Mouse (Mus musculus) stomach, postnatal 0 days (tissue): Measurements from ENCODE around the gene Cerk. TPM values are rescaled to one million over a fixed set of nuclear protein-coding genes. Genes with fewer than 3 reads are reported as not detected.

Source experiments
- ATAC-seq: fragments of 200-750 bp; cut with Nextera tagmentation; 2 replicates; pipeline ENCODE4 v1.8.0; 2017; ENCODE audit not compliant: low FRiP score, low TSS enrichment
- DNase-seq: peaks from one replicate; pipeline ENCODE4 v3.0.0-alpha.2; 2016; ENCODE audit warnings: low spot score
- H3K27ac ChIP-seq: fragments of 300-500 bp; sonication (generic); replicated peaks from 2 replicates; pipeline ENCODE4 v1.5.1; 2014; ENCODE audit warnings: mild to moderate bottlenecking, control low read depth
- H3K27me3 ChIP-seq: fragments of 300-500 bp; sonication (generic); 2 replicates; pipeline ENCODE4 v1.6.1; 2014; ENCODE audit warnings: low read length; ENCODE audit not compliant: control insufficient read depth, insufficient read depth
- H3K36me3 ChIP-seq: fragments of 300-500 bp; sonication (generic); 2 replicates; pipeline ENCODE4 v1.6.1; 2014; ENCODE audit warnings: low read length, mixed read lengths; ENCODE audit not compliant: control insufficient read depth, insufficient read depth
- H3K4me1 ChIP-seq: fragments of 300-500 bp; sonication (generic); replicated peaks from 2 replicates; pipeline ENCODE4 v1.6.1; 2014; ENCODE audit warnings: antibody characterized with exemption; ENCODE audit not compliant: control insufficient read depth, insufficient read depth
- H3K4me2 ChIP-seq: fragments of 300-500 bp; sonication (generic); replicated peaks from 2 replicates; pipeline ENCODE4 v1.6.1; 2014; ENCODE audit warnings: low read depth, mild to moderate bottlenecking, control low read depth, moderate library complexity
- H3K4me3 ChIP-seq: fragments of 300-500 bp; sonication (generic); 2 replicates; pipeline ENCODE4 v1.5.1; 2014; ENCODE audit warnings: low read depth, low read length, control low read depth
- H3K9ac ChIP-seq: fragments of 300-500 bp; sonication (generic); 2 replicates; pipeline ENCODE4 v1.6.1; 2014; ENCODE audit warnings: mild to moderate bottlenecking, low read length, control low read depth, mixed read lengths
- H3K9me3 ChIP-seq: fragments of 300-500 bp; sonication (generic); 2 replicates; pipeline ENCODE4 v1.6.1; 2016; ENCODE audit warnings: low read length; ENCODE audit not compliant: control insufficient read depth
- CTCF ChIP-seq: IDR thresholded peaks from 2 replicates; pipeline ENCODE4 v1.5.1; 2016; ENCODE audit warnings: antibody characterized with exemption, low read depth, mild to moderate bottlenecking, moderate library complexity
- EP300 ChIP-seq: optimal IDR thresholded peaks from 2 replicates; pipeline ENCODE3; 2016; ENCODE audit warnings: antibody characterized with exemption
- WGBS: fragments of 180-500 bp; shearing (Covaris S2); extraction: QIAGEN DNeasy Blood & Tissue Kit; methylation state at CpG from one replicate; pipeline ENCODE4 v1.1.7; 2014; 5-methylcytosine and 5-hydroxymethylcytosine counted together
- polyA plus RNA-seq: library from polyadenylated mRNA; unstranded; fragments of >200 nt; fragmentation: Nextera tagmentation; extraction: Ambion mirVana; gene quantifications from 2 replicates; pipeline ENCODE4 v1.2.1, GENCODE M21; 2015

Cerk gene
- polyA plus RNA-seq, 1 experiment from 2014 or later: 4.6 TPM

DNA sequence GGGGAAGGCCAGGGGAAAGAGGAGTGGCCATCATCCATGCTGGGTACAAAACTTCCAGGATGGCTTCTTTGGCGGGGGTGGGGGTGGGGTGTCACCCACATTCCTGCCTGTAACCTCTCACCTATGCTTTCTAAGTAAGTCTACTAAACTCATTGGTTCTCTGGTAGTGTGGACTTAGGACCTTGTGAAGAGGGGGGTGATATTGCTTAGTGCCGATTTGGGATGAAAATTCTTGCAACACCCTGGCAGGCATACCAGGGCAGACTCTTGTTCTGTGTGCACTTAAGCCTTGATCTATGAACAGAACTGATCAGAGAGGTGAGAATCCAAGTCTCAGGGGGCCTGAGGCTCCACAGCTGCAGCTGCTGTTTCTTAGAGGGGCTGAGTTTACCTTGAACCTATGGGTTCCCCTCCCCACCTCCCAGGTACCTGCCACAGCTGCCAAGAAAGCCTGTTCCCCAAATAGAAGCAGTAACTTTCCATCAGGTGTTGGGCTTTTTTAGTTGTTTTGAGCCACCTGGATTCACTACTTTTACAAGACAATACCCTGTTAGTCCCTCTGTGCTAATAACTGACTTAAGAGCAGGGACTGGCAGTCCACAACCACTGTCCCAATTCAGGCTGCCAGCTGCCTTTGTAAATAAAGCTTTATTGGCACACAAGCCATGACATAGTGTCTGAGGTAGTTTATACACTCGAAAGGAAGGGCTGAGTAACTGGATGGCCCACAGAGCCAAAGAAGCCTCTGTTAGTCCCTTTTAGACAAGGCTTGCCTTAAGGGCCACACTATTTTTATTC is 10.5 kb downstream of the Cerk start:
- DNase-seq: no peak
- ATAC-seq: no peak
- 72% methylated on average over 3 of the region's 3 CpGs for WGBS
- Histone ChIP-seq H3K9ac (no peak overlapping the region), H3K4me2 (no peak overlapping the region), H3K9me3 (no peaks in the 10 kb centered on the region), H3K27me3 (no peaks in the 10 kb centered on the region), H3K27ac (no peak overlapping the region), H3K4me1 (0 out of 2 replicates have a peak, but pooled peaks cover 5% of the 10 kb centered on the region), H3K36me3 (no peaks in the 10 kb centered on the region), H3K4me3 (no peak overlapping the region)
- no peak for TF ChIP-seq CTCF
- TF ChIP-seq EP300: no peak

DNA sequence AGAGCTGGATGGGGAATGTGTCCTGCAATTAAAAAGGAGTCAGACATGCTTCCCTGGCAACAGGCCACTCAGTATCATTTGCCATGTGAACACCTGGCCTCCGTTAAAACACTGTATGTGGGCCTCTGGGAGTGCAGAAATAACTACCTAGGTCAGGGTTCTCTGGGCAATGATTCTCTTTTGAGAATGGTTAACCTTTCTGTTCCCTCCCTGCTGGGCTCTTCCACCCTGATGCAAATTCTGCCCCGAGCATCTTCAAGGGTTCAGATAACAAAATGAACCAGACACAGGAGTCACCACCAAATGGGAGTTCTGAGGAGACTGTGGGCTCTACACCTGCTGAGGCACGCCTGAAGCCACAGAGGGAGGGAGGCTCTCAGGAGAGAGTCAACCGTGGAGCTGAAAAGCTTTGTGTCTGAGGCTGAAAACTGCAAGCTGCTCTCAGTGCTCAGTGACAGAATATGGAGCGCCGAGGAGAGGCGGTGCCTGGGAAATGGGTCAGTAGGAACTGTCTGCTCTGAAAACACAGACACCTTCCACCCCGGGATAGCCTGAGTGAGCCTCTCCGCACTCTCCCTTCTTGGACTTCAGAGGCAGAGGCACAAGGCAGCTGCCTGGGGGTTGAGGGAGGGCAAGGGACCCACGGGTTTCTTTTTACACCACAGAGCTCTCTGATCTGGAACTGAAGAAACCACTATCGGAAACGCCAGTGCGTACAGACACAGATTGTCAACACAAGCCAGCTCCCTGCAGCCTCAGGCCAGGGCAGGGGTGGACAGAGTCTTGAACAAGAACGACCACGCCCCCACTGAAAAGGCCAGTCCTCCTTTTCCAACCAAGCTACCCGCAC is 12.6 kb downstream of the Cerk start:
- H3K36me3 ChIP-seq: no peaks in the 10 kb centered on the region
- H3K9ac ChIP-seq: no peak overlapping the region
- 35% methylated on average over 16 of the region's 16 CpGs for WGBS
- H3K4me2 ChIP-seq: no peak overlapping the region
- TF ChIP-seq CTCF (no peak), EP300 (no peak)
- no peak; the same call in 1 of the 2 replicates for ATAC-seq
- H3K9me3 ChIP-seq: no peaks in the 10 kb centered on the region
- DNase-seq: peak; percentile 35
- H3K4me3 ChIP-seq: no peak overlapping the region
- no peak overlapping the region for H3K27ac ChIP-seq
- H3K27me3 ChIP-seq: no peaks in the 10 kb centered on the region
- peaks cover 8% of the 10 kb centered on the region; the same call in 1 of the 2 replicates for H3K4me1 ChIP-seq

DNA sequence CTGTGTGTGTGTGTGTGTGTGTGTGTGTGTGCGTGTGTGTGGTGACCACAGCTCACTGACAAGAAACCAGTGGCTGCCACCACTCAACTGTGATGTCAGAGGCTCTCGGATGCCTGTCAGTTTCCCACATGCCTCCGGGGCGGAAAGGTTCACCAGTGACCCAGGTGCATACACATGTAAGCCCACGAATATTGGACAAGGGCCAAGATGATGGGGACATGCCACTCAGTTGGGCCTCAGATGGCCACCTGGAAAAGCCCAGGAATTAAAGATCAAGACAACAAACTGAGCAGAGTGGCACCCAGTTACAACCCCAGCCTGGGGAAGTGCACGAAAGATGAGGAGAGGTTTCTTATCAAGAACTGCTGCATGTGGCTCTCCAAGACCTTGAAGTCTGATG is 13.4 kb downstream of the Cerk start:
- TF ChIP-seq EP300: no peak
- DNase-seq: no peak
- Histone ChIP-seq H3K27me3 (no peaks in the 10 kb centered on the region), H3K9ac (no peak overlapping the region), H3K27ac (no peak overlapping the region), H3K9me3 (no peaks in the 10 kb centered on the region), H3K4me2 (no peak overlapping the region), H3K4me1 (peaks cover 9% of the 10 kb centered on the region; the same call in 1 of the 2 replicates), H3K4me3 (no peak overlapping the region), H3K36me3 (no peaks in the 10 kb centered on the region)
- no peak for ATAC-seq
- WGBS: 75% methylated on average over 6 of the region's 6 CpGs

DNA sequence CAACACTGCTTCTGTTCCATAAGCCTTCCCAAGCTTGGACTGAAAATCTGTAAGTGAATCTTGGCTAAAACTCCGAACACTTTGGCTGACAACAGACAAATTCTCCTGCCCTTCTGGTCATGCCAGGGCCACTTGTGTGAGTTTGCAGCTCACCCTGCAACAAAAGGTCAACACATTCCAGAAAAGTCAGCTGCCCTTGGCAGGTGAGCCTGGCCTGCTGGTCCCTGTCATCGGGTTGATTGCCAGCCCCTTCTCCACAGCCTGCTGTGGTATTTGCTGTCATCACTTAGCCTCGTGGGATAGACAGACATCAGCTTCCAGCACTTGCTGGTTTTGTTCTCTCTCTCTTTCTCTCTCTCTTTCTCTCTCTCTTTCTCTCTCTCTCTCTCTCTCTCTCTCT is 13.8 kb downstream of the Cerk start:
- H3K27me3 ChIP-seq: no peaks in the 10 kb centered on the region
- no peak overlapping the region for H3K9ac ChIP-seq
- H3K4me1 ChIP-seq: peaks cover 10% of the 10 kb centered on the region; the same call in 1 of the 2 replicates
- DNase-seq (no peak), ATAC-seq (no peak)
- TF ChIP-seq CTCF: no peak
- no peak for TF ChIP-seq EP300
- H3K9me3 ChIP-seq: no peaks in the 10 kb centered on the region
- H3K36me3 ChIP-seq: no peaks in the 10 kb centered on the region
- 41% methylated on average over 3 of the region's 3 CpGs for WGBS
- H3K27ac ChIP-seq: no peak overlapping the region
- no peak overlapping the region for H3K4me2 ChIP-seq
- H3K4me3 ChIP-seq: no peak overlapping the region

DNA sequence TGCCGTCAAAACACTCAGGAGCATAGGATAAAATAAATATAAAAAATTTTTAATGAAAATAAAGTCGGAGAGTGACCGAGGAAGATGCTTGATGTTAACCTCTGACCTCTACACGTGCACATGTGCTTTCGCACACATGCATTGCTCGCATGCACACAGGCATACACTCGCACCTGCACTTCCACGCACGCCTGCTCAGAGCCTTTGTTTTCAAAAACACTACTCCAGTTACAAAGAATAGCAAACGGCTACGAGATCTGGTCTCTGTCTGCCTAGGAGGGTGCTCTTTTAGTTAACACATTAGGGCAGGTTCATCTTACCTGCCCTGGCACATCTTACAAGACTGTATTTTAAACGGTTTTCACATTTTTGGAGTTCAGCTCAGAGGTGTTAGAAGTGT is 14.6 kb downstream of the Cerk start:
- WGBS: 72% methylated on average over 12 of the region's 12 CpGs
- Histone ChIP-seq H3K9me3 (no peaks in the 10 kb centered on the region), H3K9ac (no peak overlapping the region), H3K4me1 (peaks cover 10% of the 10 kb centered on the region; the same call in 1 of the 2 replicates), H3K36me3 (no peaks in the 10 kb centered on the region), H3K4me2 (no peak overlapping the region), H3K4me3 (no peak overlapping the region), H3K27me3 (no peaks in the 10 kb centered on the region), H3K27ac (no peak overlapping the region)
- ATAC-seq (no peak), DNase-seq (no peak)
- TF ChIP-seq EP300 (no peak), CTCF (no peak)

DNA sequence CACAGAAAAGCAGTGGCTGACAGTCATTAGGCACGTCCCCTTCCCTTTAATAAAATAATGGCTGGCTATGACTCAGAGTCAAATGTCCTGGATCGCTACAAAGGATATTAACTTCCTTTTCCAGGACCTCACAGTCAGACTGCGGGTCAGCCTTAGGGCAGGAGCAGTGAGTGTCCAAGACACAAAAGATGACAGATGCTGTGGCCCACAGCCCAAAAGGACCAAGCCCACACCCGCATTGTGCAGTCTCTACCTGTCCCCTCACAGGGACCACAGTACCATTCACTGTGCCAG is 16.2 kb downstream of the Cerk start:
- H3K27me3 ChIP-seq: no peaks in the 10 kb centered on the region
- H3K9me3 ChIP-seq: no peaks in the 10 kb centered on the region
- H3K4me3 ChIP-seq: no peak overlapping the region
- H3K4me2 ChIP-seq: no peak overlapping the region
- H3K36me3 ChIP-seq: no peaks in the 10 kb centered on the region
- peak; percentile 51; the same call in 1 of the 2 replicates for ATAC-seq
- 52% methylated on average over 4 of the region's 4 CpGs for WGBS
- peaks cover 10% of the 10 kb centered on the region; the same call in 1 of the 2 replicates for H3K4me1 ChIP-seq
- TF ChIP-seq EP300: no peak
- peak overlapping the region; percentile 67; the same call in 1 of the 2 replicates for H3K27ac ChIP-seq
- DNase-seq: no peak
- H3K9ac ChIP-seq: no peak overlapping the region
